Mouse (Mus musculus) MEL (cell line): ENCODE data around the gene Atp8b5. TPM values are rescaled to one million over a fixed set of nuclear protein-coding genes. Genes with fewer than 3 reads are reported as not detected.

Experiments used
- DNase-seq: peaks from one replicate; pipeline ENCODE4 v3.0.0; 2011; ENCODE audit warnings: low read depth, low spot score
- H3K27ac ChIP-seq: 2 replicates; pipeline ENCODE4 v1.5.1; 2012; ENCODE audit warnings: low read depth, mild to moderate bottlenecking, control low read depth, low read length, moderate library complexity; ENCODE audit not compliant: control insufficient read depth
- H3K27me3 ChIP-seq, 2 experiments: fragments of 150-350 bp in 1 of 2; sonication (generic) in 1 of 2; 2 replicates each; pipeline ENCODE4 v1.6.1; 2012; ENCODE audit warnings: low read length in 2 of 2, mild to moderate bottlenecking in 2 of 2, improper control_type of control experiment in 1 of 2, moderate library complexity in 1 of 2; ENCODE audit not compliant: insufficient read depth in 2 of 2, control insufficient read depth in 1 of 2
- H3K36me3 ChIP-seq, 2 experiments: 2 replicates each; pipeline ENCODE4 v1.6.1; 2012 to 2014; ENCODE audit warnings: low read length in 2 of 2, improper control_type of control experiment in 1 of 2, inconsistent platforms in 1 of 2, mild to moderate bottlenecking in 1 of 2; ENCODE audit not compliant: insufficient read depth in 2 of 2, control insufficient read depth in 1 of 2
- H3K4me1 ChIP-seq, 2 experiments: fragments of 150-350 bp in 1 of 2; sonication (generic) in 1 of 2; 2 replicates each; pipeline ENCODE4 v1.6.1; 2012; ENCODE audit warnings: low read length in 2 of 2, improper control_type of control experiment in 1 of 2, mild to moderate bottlenecking in 1 of 2; ENCODE audit not compliant: insufficient read depth in 2 of 2, control insufficient read depth in 1 of 2
- H3K4me3 ChIP-seq, 2 experiments: fragments of 150-350 bp in 1 of 2; sonication (generic) in 1 of 2; 2 replicates each; pipeline ENCODE4 v1.5.1; 2012; ENCODE audit warnings: low read depth in 2 of 2, low read length in 2 of 2, mild to moderate bottlenecking in 2 of 2, moderate library complexity in 2 of 2, control low read depth in 1 of 2, improper control_type of control experiment in 1 of 2; ENCODE audit not compliant: control insufficient read depth in 1 of 2, insufficient read depth in 1 of 2
- H3K79me2 ChIP-seq: 2 replicates; pipeline ENCODE4 v1.6.1; 2012; ENCODE audit warnings: mild to moderate bottlenecking, low read length, moderate library complexity; ENCODE audit not compliant: control insufficient read depth, poor library complexity, insufficient read depth
- H3K9ac ChIP-seq: 2 replicates; pipeline ENCODE4 v1.6.1; 2012; ENCODE audit warnings: low read depth, mild to moderate bottlenecking, control low read depth, low read length, moderate library complexity; ENCODE audit not compliant: control insufficient read depth, poor library complexity, severe bottlenecking
- H3K9me3 ChIP-seq: fragments of 150-350 bp; sonication (generic); replicated peaks from 2 replicates; pipeline ENCODE4 v1.6.1; 2012; ENCODE audit warnings: mild to moderate bottlenecking, low read length, improper control_type of control experiment, moderate library complexity; ENCODE audit not compliant: insufficient read depth
- BHLHE40 ChIP-seq: IDR thresholded peaks from 2 replicates; pipeline ENCODE4 v1.6.1; 2012; ENCODE audit warnings: low read depth, mild to moderate bottlenecking, inconsistent platforms, low read length, improper control_type of control experiment, borderline replicate concordance
- CHD2 ChIP-seq: IDR thresholded peaks from 2 replicates; pipeline ENCODE4 v1.6.1; 2011; ENCODE audit warnings: low read length, improper control_type of control experiment
- E2F4 ChIP-seq: IDR thresholded peaks from 2 replicates; pipeline ENCODE4 v1.6.1; 2011; ENCODE audit warnings: low read depth, low read length, improper control_type of control experiment, borderline replicate concordance
- ELF1 ChIP-seq: IDR thresholded peaks from 2 replicates; pipeline ENCODE4 v1.6.1; 2014; ENCODE audit warnings: low read depth, mild to moderate bottlenecking, inconsistent platforms, low read length, improper control_type of control experiment, moderate library complexity
- EP300 ChIP-seq, 2 experiments: IDR thresholded peaks; 2 replicates each; pipeline ENCODE4 v1.6.1; 2011; ENCODE audit warnings: improper control_type of control experiment in 2 of 2, low read length in 2 of 2, low read depth in 1 of 2, mild to moderate bottlenecking in 1 of 2
- ETS1 ChIP-seq: IDR thresholded peaks from 2 replicates; pipeline ENCODE4 v1.6.1; 2012; ENCODE audit warnings: low read depth, mild to moderate bottlenecking, inconsistent platforms, low read length, improper control_type of control experiment, moderate library complexity
- GABPA ChIP-seq: IDR thresholded peaks from 2 replicates; pipeline ENCODE4 v1.6.1; 2012; ENCODE audit warnings: low read depth, mild to moderate bottlenecking, inconsistent platforms, low read length, improper control_type of control experiment, moderate library complexity
- GATA1 ChIP-seq: IDR thresholded peaks from 2 replicates; pipeline ENCODE4 v1.6.1; 2011; ENCODE audit warnings: low read depth, low read length, improper control_type of control experiment
- HCFC1 ChIP-seq: IDR thresholded peaks from 2 replicates; pipeline ENCODE4 v1.6.1; 2012; ENCODE audit warnings: low read depth, mild to moderate bottlenecking, inconsistent platforms, low read length, improper control_type of control experiment, moderate library complexity
- KAT2A ChIP-seq: conservative IDR thresholded peaks from 2 replicates; pipeline ENCODE4 v1.6.1; 2012; ENCODE audit warnings: low read depth, low read length, improper control_type of control experiment, inconsistent platforms
- MAFK ChIP-seq: IDR thresholded peaks from 2 replicates; pipeline ENCODE4 v1.6.1; 2011; ENCODE audit warnings: low read depth, mild to moderate bottlenecking, low read length, improper control_type of control experiment, borderline replicate concordance
- MAX ChIP-seq: IDR thresholded peaks from 2 replicates; pipeline ENCODE4 v1.6.1; 2011; ENCODE audit warnings: low read length, improper control_type of control experiment
- MYB ChIP-seq: IDR thresholded peaks from 2 replicates; pipeline ENCODE4 v1.6.1; 2011; ENCODE audit warnings: mild to moderate bottlenecking, low read depth, low read length, improper control_type of control experiment
- NRF1 ChIP-seq: IDR thresholded peaks from 2 replicates; pipeline ENCODE4 v1.6.1; 2014; ENCODE audit warnings: low read depth, mild to moderate bottlenecking, inconsistent platforms, low read length, improper control_type of control experiment, moderate library complexity; ENCODE audit not compliant: poor library complexity, insufficient read depth, severe bottlenecking
- POLR2A ChIP-seq, 2 experiments: IDR thresholded peaks; 2 replicates each; pipeline ENCODE4 v1.6.1; 2011 to 2012; ENCODE audit warnings: low read length in 2 of 2, mild to moderate bottlenecking in 2 of 2, control low read depth in 1 of 2, improper control_type of control experiment in 1 of 2, low read depth in 1 of 2, moderate library complexity in 1 of 2; ENCODE audit not compliant: control insufficient read depth in 1 of 2, insufficient read depth in 1 of 2, poor library complexity in 1 of 2
- SIN3A ChIP-seq: IDR thresholded peaks from 2 replicates; pipeline ENCODE4 v1.6.1; 2012; ENCODE audit warnings: low read length, improper control_type of control experiment, inconsistent platforms
- SMC3 ChIP-seq: IDR thresholded peaks from 2 replicates; pipeline ENCODE4 v1.6.1; 2011; ENCODE audit warnings: low read depth, low read length, improper control_type of control experiment
- TAL1 ChIP-seq: IDR thresholded peaks from 2 replicates; pipeline ENCODE4 v1.6.1; 2012; ENCODE audit warnings: mild to moderate bottlenecking, inconsistent platforms, low read length, moderate library complexity, mixed read lengths
- TBP ChIP-seq: IDR thresholded peaks from 2 replicates; pipeline ENCODE4 v1.8.0; 2011; ENCODE audit warnings: low read depth, low read length, improper control_type of control experiment
- TCF12 ChIP-seq: IDR thresholded peaks from 2 replicates; pipeline ENCODE4 v1.6.1; 2014; ENCODE audit warnings: low read depth, mild to moderate bottlenecking, inconsistent platforms, low read length, improper control_type of control experiment, moderate library complexity
- UBTF ChIP-seq: IDR thresholded peaks from 2 replicates; pipeline ENCODE4 v1.6.1; 2012; ENCODE audit warnings: low read depth, mild to moderate bottlenecking, inconsistent platforms, low read length, improper control_type of control experiment, moderate library complexity, borderline replicate concordance; ENCODE audit not compliant: insufficient read depth
- USF1 ChIP-seq: IDR thresholded peaks from 2 replicates; pipeline ENCODE4 v1.6.1; 2014; ENCODE audit warnings: low read depth, mild to moderate bottlenecking, inconsistent platforms, low read length, improper control_type of control experiment, moderate library complexity
- USF2 ChIP-seq, 2 experiments: IDR thresholded peaks; 2 replicates each; pipeline ENCODE4 v1.6.1; 2011 to 2012; ENCODE audit warnings: improper control_type of control experiment in 2 of 2, low read length in 2 of 2, borderline replicate concordance in 1 of 2, inconsistent platforms in 1 of 2, low read depth in 1 of 2, mild to moderate bottlenecking in 1 of 2; ENCODE audit not compliant: insufficient read depth in 1 of 2
- ZC3H11A ChIP-seq: IDR thresholded peaks from 2 replicates; pipeline ENCODE4 v1.6.1; 2012; ENCODE audit warnings: low read depth, mild to moderate bottlenecking, inconsistent platforms, low read length, improper control_type of control experiment
- polyA plus RNA-seq, 2 experiments: library from polyadenylated mRNA; stranded (reverse) in 1 of 2; unstranded in 1 of 2; fragments of >175 nt in 1 of 2; fragments of >200 nt in 1 of 2; gene quantifications; 2 replicates each; pipeline versions ENCODE4 v1.2.1 to v1.2.4; 2012; ENCODE audit warnings: low replicate concordance in 2 of 2, low read depth in 1 of 2; ENCODE audit not compliant: insufficient read length in 2 of 2, insufficient read depth in 1 of 2, missing spikeins in 1 of 2
- total RNA-seq: library from RNA; depleted of rRNA; stranded (reverse); fragments of 300-350 nt; gene quantifications from 2 replicates; pipeline ENCODE4 v1.2.3, GENCODE M21; 2012

Gene Atp8b5
- total and polyA plus RNA-seq, 3 experiments = 4.9 to 5.0 TPM; not detected in 1

- no peak overlapping the region for H3K4me3 ChIP-seq
- no peaks in the 10 kb centered on the region for H3K27me3 ChIP-seq
- no peaks in the 10 kb centered on the region; a peak in 1 of 4 replicates for H3K36me3 ChIP-seq
- H3K27ac ChIP-seq = no peak overlapping the region
- no peaks in the 10 kb centered on the region for H3K79me2 ChIP-seq
- H3K9ac ChIP-seq = no peak overlapping the region
- TF ChIP-seq USF2 (IDR thresholded peaks at IDR 0.05; ENCODE audit: borderline replicate concordance in 1 of 2, insufficient read depth in 1 of 2, low read depth in 1 of 2, low read length in 2 of 2) = no peak
- no peak for TF ChIP-seq BHLHE40
- TF ChIP-seq POLR2A (IDR thresholded peaks at IDR 0.05; ENCODE audit: control insufficient read depth in 1 of 2, insufficient read depth in 1 of 2, low read depth in 1 of 2, low read length in 2 of 2, poor library complexity in 1 of 2) = no peak
- no peak for TF ChIP-seq ZC3H11A
- TF ChIP-seq E2F4 = no peak
- no peak for TF ChIP-seq MAFK
- TF ChIP-seq KAT2A = no peak
- no peak for TF ChIP-seq MYB
- TF ChIP-seq TCF12 = no peak
- no peaks in the 10 kb centered on the region for H3K9me3 ChIP-seq
- H3K4me1 ChIP-seq = no peaks in the 10 kb centered on the region
- no peak for DNase-seq
Measured at GRCm38 (mm10) chr4:43327118-43327517, 60.2 kb downstream of the Atp8b5 start.

DNA sequence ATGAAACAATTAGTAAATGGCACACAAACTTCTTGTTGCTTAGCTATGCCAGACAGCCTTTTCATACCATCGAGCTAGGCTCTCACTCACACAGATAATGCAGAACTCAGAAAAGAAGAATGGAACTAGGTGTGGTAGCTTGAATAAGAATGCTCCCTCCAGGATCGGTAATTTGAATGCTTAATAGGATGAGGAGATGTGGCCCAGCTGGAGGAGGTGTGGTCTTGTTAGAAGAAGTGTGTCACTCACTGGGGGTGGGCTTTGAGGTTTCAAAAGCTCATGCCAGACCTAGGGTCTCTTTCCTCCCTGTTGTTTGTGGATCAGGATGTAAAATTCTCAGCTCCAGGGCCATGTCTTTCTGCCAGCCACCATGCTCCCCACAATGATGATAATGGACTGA, 67.8 kb downstream of the Atp8b5 start:
- DNase-seq = no peak
- Histone ChIP-seq H3K27me3 (no peaks in the 10 kb centered on the region), H3K9me3 (no peaks in the 10 kb centered on the region), H3K36me3 (no peaks in the 10 kb centered on the region), H3K79me2 (no peaks in the 10 kb centered on the region), H3K9ac (no peak overlapping the region), H3K4me3 (no peak overlapping the region), H3K27ac (no peak overlapping the region), H3K4me1 (no peaks in the 10 kb centered on the region)
- TF ChIP-seq SMC3 = no peak
- TF ChIP-seq TAL1 = no peak
- no peak for TF ChIP-seq EP300 (IDR thresholded peaks at IDR 0.05; ENCODE audit: low read depth in 1 of 2, low read length in 2 of 2)
- TF ChIP-seq ETS1 = no peak
- no peak for TF ChIP-seq POLR2A (IDR thresholded peaks at IDR 0.05; ENCODE audit: control insufficient read depth in 1 of 2, insufficient read depth in 1 of 2, low read depth in 1 of 2, low read length in 2 of 2, poor library complexity in 1 of 2)
- no peak for TF ChIP-seq SIN3A
- no peak for TF ChIP-seq GABPA
- no peak for TF ChIP-seq TCF12
- TF ChIP-seq USF1 = no peak
- no peak for TF ChIP-seq GATA1
- TF ChIP-seq ELF1 = no peak
- TF ChIP-seq MAX = no peak
- no peak for TF ChIP-seq TBP
- TF ChIP-seq HCFC1 = no peak
- TF ChIP-seq CHD2 = no peak
- no peak for TF ChIP-seq NRF1
- TF ChIP-seq UBTF = no peak
- TF ChIP-seq BHLHE40 = no peak
